Mouse (Mus musculus) stomach, postnatal 0 days (tissue): ENCODE results near the gene Dppa1.

ENCODE experiments used
- CTCF ChIP-seq: IDR thresholded peaks from 2 replicates; pipeline ENCODE4 v1.5.1; 2016; ENCODE audit warnings: antibody characterized with exemption, low read depth, mild to moderate bottlenecking, moderate library complexity
- EP300 ChIP-seq: optimal IDR thresholded peaks from 2 replicates; pipeline ENCODE3; 2016; ENCODE audit warnings: antibody characterized with exemption

DNA sequence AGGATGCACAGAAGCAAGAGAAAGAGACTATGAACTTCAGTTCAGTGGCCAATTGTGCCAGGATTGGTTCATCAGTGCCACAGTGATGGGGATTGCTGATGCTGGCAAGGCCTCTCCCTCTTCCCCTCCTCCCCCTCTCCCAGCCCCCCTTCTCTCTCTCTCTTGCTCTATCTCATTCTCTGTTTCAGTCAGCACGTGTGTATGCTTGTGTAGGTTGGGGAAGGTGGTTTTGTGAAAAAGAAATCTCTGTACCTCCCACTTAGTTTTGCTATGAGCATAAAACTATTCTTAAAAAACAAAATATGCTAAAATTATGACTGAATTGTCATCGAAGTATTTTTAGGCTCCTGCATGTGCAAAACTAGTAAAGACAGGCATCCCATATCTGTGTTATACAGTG, 38.9 kb upstream of the Dppa1 start:
- TF ChIP-seq CTCF, result no peak
- TF ChIP-seq EP300, result no peak
